Mouse (Mus musculus): ENCODE measurements at regions not wholly inside any gene's neighbourhood (a gene's known extent, or its start where the extent isn't known, plus 50 kb on each side); places are given as distances from the start of the nearest gene placed in this dataset.
A peak's percentile ranks its signal among the peaks of the same experiment; 100 is the strongest.

GRCm38 (mm10) chr11:44007526-44008040 lies 106.6 kb upstream of the Adra1b start:
- ATAC-seq (replicated peaks in 1 of 2; ENCODE audit: insufficient read depth in 1 of 2, low FRiP score in 2 of 2, low TSS enrichment in 1 of 2, low read depth in 1 of 2, poor library complexity in 2 of 2, severe bottlenecking in 2 of 2) = no peak

GRCm38 (mm10) chr11:44012314-44012713 lies 111.3 kb upstream of the Adra1b start:
- peak in 1 of 2 experiments; percentile 59; a peak in 2 of 4 replicates for ATAC-seq (replicated peaks in 1 of 2; ENCODE audit: insufficient read depth in 1 of 2, low FRiP score in 2 of 2, low TSS enrichment in 1 of 2, low read depth in 1 of 2, poor library complexity in 2 of 2, severe bottlenecking in 2 of 2)

- no peak for ATAC-seq (replicated peaks in 1 of 2; ENCODE audit: insufficient read depth in 1 of 2, low FRiP score in 2 of 2, low TSS enrichment in 1 of 2, low read depth in 1 of 2, poor library complexity in 2 of 2, severe bottlenecking in 2 of 2)
These were observed 112.8 kb upstream of the Adra1b start for GRCm38 (mm10) chr11:44013841-44014240.

GRCm38 (mm10) chr11:44021638-44022037 lies 120.6 kb upstream of the Adra1b start:
- no peak for ATAC-seq (replicated peaks in 1 of 2; ENCODE audit: insufficient read depth in 1 of 2, low FRiP score in 2 of 2, low TSS enrichment in 1 of 2, low read depth in 1 of 2, poor library complexity in 2 of 2, severe bottlenecking in 2 of 2)

- ATAC-seq (replicated peaks in 1 of 2; ENCODE audit: insufficient read depth in 1 of 2, low FRiP score in 2 of 2, low TSS enrichment in 1 of 2, low read depth in 1 of 2, poor library complexity in 2 of 2, severe bottlenecking in 2 of 2) = no peak
These were observed 126.0 kb upstream of the Adra1b start for GRCm38 (mm10) chr11:44027046-44027445.

- ATAC-seq (replicated peaks in 1 of 2; ENCODE audit: insufficient read depth in 1 of 2, low FRiP score in 2 of 2, low TSS enrichment in 1 of 2, low read depth in 1 of 2, poor library complexity in 2 of 2, severe bottlenecking in 2 of 2) = no peak
These were observed 145.1 kb upstream of the Adra1b start for GRCm38 (mm10) chr11:44046083-44046482.

- no peak for ATAC-seq (replicated peaks in 1 of 2; ENCODE audit: insufficient read depth in 1 of 2, low FRiP score in 2 of 2, low TSS enrichment in 1 of 2, low read depth in 1 of 2, poor library complexity in 2 of 2, severe bottlenecking in 2 of 2)
These were observed 148.4 kb upstream of the Adra1b start for GRCm38 (mm10) chr11:44049253-44049976.

- ATAC-seq (replicated peaks in 1 of 2; ENCODE audit: insufficient read depth in 1 of 2, low FRiP score in 2 of 2, low TSS enrichment in 1 of 2, low read depth in 1 of 2, poor library complexity in 2 of 2, severe bottlenecking in 2 of 2) = no peak
These were observed 151.5 kb upstream of the Adra1b start for GRCm38 (mm10) chr11:44052481-44052880.

GRCm38 (mm10) chr11:44062446-44062845 lies 161.4 kb upstream of the Adra1b start:
- ATAC-seq (replicated peaks in 1 of 2; ENCODE audit: insufficient read depth in 1 of 2, low FRiP score in 2 of 2, low TSS enrichment in 1 of 2, low read depth in 1 of 2, poor library complexity in 2 of 2, severe bottlenecking in 2 of 2) = no peak

GRCm38 (mm10) chr11:44066176-44066575 lies 165.2 kb upstream of the Adra1b start:
- ATAC-seq (replicated peaks in 1 of 2; ENCODE audit: insufficient read depth in 1 of 2, low FRiP score in 2 of 2, low TSS enrichment in 1 of 2, low read depth in 1 of 2, poor library complexity in 2 of 2, severe bottlenecking in 2 of 2) = no peak

GRCm38 (mm10) chr11:44083716-44084115 lies 182.7 kb upstream of the Adra1b start:
- no peak for ATAC-seq (replicated peaks in 1 of 2; ENCODE audit: insufficient read depth in 1 of 2, low FRiP score in 2 of 2, low TSS enrichment in 1 of 2, low read depth in 1 of 2, poor library complexity in 2 of 2, severe bottlenecking in 2 of 2)

GRCm38 (mm10) chr11:44086951-44087350 lies 185.9 kb upstream of the Adra1b start:
- ATAC-seq (replicated peaks in 1 of 2; ENCODE audit: insufficient read depth in 1 of 2, low FRiP score in 2 of 2, low TSS enrichment in 1 of 2, low read depth in 1 of 2, poor library complexity in 2 of 2, severe bottlenecking in 2 of 2) = peak; percentile 53 to 66; a peak in 2 of 4 replicates

- ATAC-seq (replicated peaks in 1 of 2; ENCODE audit: insufficient read depth in 1 of 2, low FRiP score in 2 of 2, low TSS enrichment in 1 of 2, low read depth in 1 of 2, poor library complexity in 2 of 2, severe bottlenecking in 2 of 2) = no peak
These were observed 188.5 kb upstream of the Adra1b start for GRCm38 (mm10) chr11:44089514-44089913.

- no peak for ATAC-seq (replicated peaks in 1 of 2; ENCODE audit: insufficient read depth in 1 of 2, low FRiP score in 2 of 2, low TSS enrichment in 1 of 2, low read depth in 1 of 2, poor library complexity in 2 of 2, severe bottlenecking in 2 of 2)
These were observed 194.3 kb upstream of the Adra1b start for GRCm38 (mm10) chr11:44095280-44095679.

- ATAC-seq (replicated peaks in 1 of 2; ENCODE audit: insufficient read depth in 1 of 2, low FRiP score in 2 of 2, low TSS enrichment in 1 of 2, low read depth in 1 of 2, poor library complexity in 2 of 2, severe bottlenecking in 2 of 2) = no peak
These were observed 202.3 kb upstream of the Adra1b start for GRCm38 (mm10) chr11:44103188-44103840.

- no peak for ATAC-seq (replicated peaks in 1 of 2; ENCODE audit: insufficient read depth in 1 of 2, low FRiP score in 2 of 2, low TSS enrichment in 1 of 2, low read depth in 1 of 2, poor library complexity in 2 of 2, severe bottlenecking in 2 of 2)
These were observed 202.8 kb upstream of the Adra1b start for GRCm38 (mm10) chr11:44103841-44104191.

GRCm38 (mm10) chr11:44106231-44106630 lies 205.2 kb upstream of the Adra1b start:
- no peak for ATAC-seq (replicated peaks in 1 of 2; ENCODE audit: insufficient read depth in 1 of 2, low FRiP score in 2 of 2, low TSS enrichment in 1 of 2, low read depth in 1 of 2, poor library complexity in 2 of 2, severe bottlenecking in 2 of 2)

- no peak for ATAC-seq (replicated peaks in 1 of 2; ENCODE audit: insufficient read depth in 1 of 2, low FRiP score in 2 of 2, low TSS enrichment in 1 of 2, low read depth in 1 of 2, poor library complexity in 2 of 2, severe bottlenecking in 2 of 2)
These were observed 210.5 kb upstream of the Adra1b start for GRCm38 (mm10) chr11:44111525-44111924.

- ATAC-seq (replicated peaks in 1 of 2; ENCODE audit: insufficient read depth in 1 of 2, low FRiP score in 2 of 2, low TSS enrichment in 1 of 2, low read depth in 1 of 2, poor library complexity in 2 of 2, severe bottlenecking in 2 of 2) = no peak
These were observed 226.1 kb upstream of the Adra1b start for GRCm38 (mm10) chr11:44127088-44127487.

Data from hematopoietic stem cell, adult 5-6 weeks (primary cell).